Mouse (Mus musculus): Measurements from ENCODE around the gene Scin.
"Not testable (repeated sequence)": the region's sequence is repeated elsewhere in the genome, so short reads cannot be mapped to it uniquely, and the experiment has no call there.

Scin gene

GRCm38 (mm10) chr12:40133573-40134271 is at the start of gene Scin:
Gene Scin (minus strand): TSS chr12:40134228.
- DNase-seq (ENCODE audit: low spot score in 2 of 2), result peak; percentile 14 to 41

- no peak for DNase-seq (ENCODE audit: low spot score in 2 of 2)
These were observed 43.1 kb upstream of the Scin start for GRCm38 (mm10) chr12:40177089-40177488.

DNA sequence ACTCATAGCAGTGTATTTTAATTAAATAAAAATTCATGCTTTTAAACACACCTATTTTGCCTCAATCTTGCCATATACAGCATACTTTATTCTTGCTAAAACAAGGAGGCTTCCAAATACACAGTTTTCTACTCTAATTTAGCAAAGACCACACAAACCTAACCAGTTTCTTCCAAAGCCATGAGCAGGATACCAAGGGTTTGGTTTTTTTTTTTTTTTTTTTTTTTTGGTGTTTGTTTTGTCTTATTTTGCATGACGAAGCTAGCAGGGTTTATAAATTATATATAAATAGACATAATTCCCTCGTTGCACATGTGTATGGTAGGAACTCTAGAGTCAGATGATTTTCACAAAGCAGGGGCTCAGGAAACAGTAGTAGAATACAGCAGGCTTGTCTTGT is 42.1 kb upstream of the Scin start:
- no peak for DNase-seq (ENCODE audit: low spot score in 2 of 2)

DNA sequence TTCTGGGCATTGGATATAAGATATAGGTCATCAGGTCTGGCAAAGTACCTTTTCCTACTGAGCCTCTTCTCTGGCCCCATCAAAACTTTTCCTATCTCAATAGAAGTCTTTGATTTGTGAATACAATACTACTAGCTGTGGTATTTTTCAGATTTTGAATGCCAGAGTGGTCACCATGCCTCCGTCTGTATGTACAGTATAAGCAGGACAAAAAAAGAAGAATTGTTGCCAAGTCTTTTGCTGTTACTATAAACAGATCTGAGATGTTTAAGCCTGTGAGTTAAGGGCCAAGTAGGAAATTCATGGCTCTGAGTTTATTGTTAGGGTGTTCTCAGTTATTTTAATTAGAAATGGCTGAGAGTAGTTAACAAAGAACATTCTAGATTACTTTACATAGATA is 41.1 kb upstream of the Scin start:
- DNase-seq (ENCODE audit: low spot score in 2 of 2), result not testable (repeated sequence)

GRCm38 (mm10) chr12:40171637-40172036 is 37.6 kb upstream of the Scin start:
- no peak for DNase-seq (ENCODE audit: low spot score in 2 of 2)

GRCm38 (mm10) chr12:40169675-40170074 is 35.6 kb upstream of the Scin start:
- DNase-seq (ENCODE audit: low spot score in 2 of 2), result no peak

GRCm38 (mm10) chr12:40164621-40165020 is 30.6 kb upstream of the Scin start:
- no peak for DNase-seq (ENCODE audit: low spot score in 2 of 2)

- DNase-seq (ENCODE audit: low spot score in 2 of 2), result no peak
These were observed 26.7 kb upstream of the Scin start for GRCm38 (mm10) chr12:40160777-40161176.

DNA sequence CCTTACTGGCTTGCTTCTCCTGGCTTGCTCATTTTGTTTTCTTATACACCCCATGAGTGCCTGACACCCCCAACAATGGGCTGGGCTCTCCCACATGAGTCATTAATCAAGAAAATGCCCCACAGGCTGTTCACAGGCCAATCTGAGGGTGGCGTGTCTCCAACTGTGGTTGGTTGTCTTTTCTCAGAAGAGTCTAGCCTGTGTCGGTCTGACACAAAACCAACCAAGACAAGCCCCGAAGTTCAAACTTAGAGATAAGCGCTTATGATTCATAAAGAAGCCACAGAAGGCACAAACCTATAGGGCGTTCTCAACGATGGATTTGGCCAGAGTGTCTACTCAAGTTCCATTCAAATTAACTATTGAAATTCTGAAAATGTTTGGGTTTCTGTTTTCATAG is 20.2 kb upstream of the Scin start:
- no peak for DNase-seq (ENCODE audit: low spot score in 2 of 2)

DNA sequence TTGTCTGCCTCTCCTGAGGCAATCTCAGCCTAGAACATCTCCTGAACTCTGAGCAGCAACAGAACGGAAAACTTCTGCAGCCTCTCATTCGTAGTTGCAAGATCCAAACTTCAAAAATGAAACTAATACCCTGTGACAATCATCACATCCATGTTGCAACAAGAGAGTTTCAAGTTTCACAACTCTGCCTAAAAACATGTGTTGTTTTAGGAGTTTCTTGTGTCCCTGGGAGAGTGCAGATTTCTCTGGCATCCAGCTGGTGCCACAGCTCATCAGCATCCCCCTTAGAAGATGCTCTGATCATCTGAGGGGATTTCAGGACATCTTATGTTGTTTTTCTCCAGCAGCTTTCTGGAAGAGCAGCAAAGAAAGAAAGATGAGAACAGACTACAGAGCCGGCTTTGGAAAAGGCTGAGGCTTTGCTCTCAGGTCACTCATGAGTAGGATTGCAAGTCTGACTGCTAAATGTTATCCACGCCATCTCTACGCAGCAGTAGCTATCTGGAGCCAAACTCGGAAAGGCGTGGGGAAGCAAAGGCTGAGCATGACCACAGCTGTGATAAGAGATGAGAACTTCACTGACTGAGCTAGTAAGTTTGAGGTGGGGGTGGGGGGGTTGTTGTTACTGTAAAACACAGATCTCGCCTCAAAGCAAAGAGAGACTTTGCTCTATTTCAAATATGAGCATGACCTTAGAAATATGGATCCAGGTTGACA is 18.5 kb upstream of the Scin start:
- no peak for DNase-seq (ENCODE audit: low spot score in 2 of 2)

- no peak for DNase-seq (ENCODE audit: low spot score in 2 of 2)
These were observed 13.3 kb upstream of the Scin start for GRCm38 (mm10) chr12:40147319-40147718.

- DNase-seq (ENCODE audit: low spot score in 2 of 2), result no peak
These were observed 12.5 kb upstream of the Scin start for GRCm38 (mm10) chr12:40146510-40146909.

DNA sequence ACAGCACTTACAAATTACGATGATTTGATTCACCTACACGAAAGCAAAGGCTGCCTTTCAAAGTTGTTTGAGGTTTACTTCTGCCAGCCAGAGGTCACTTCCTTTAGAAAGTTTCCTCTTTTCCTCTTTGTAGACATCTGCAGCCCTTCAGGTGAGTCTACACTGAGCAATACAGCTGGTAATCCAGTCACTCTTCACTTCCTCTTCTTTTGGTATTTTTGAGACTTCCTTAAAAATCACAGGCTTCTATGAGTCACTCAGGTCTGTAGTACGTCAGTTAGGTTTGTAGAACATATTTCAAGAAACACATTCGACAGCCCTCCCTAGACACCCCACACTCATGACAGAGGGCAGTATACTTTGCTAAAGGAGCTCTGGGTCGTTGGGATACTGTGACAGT is 6.7 kb upstream of the Scin start:
- DNase-seq (ENCODE audit: low spot score in 2 of 2), result no peak

DNA sequence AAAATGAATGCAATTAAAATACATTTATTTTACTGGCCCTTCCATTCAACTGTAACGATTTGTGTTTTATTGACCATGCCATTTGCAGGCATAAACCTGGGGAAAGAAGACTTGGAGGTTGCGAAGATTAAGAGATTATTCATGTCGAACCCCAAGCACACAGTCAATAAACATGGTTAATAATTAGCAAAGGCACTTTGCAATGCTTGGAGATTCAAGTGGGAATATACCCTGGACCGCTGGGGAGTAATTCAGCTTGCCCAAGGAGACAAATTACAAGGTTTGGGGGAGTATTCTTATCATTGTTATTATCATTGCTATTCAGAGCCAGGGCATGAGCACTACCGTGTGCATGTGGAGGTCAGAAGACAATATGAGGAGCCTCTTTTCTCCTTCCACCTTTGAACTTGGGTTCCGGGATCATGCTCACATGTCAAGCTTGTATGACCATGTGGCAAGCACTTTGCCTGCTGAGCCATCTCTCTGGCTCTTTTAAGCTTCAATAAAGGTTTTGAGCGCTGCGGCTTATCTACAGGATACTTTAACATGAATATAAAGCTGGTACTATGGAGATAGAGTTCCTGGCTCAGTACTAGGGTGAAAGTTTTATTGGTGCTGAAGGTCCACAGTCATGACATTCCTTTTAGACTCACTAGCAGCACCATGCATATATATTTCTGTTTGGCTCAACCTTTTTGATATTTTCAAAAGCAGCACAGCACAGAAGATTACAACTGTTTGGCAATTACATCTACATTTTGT is 5.6 kb upstream of the Scin start:
- DNase-seq (ENCODE audit: low spot score in 2 of 2), result no peak

DNA sequence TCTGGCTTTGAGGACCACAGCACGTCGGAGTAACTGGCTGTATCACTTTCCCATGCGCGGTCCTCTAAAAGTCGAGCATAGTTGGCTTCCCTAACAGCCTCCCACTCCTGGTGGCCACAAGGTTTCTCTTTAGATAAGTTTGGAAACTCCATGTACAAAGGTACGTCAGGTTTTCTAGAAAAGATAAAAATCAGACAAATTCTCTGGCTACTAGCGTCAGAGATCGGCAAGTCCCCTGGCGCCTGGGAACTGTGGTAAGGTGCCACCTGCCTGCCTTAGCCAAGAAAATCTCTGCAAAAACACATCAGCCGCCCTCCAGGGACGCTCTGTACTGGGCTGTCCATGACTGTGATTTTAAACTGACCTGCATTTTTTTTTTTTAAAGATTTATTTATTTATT is 501 bp upstream of the Scin start:
- no peak for DNase-seq (ENCODE audit: low spot score in 2 of 2)

DNA sequence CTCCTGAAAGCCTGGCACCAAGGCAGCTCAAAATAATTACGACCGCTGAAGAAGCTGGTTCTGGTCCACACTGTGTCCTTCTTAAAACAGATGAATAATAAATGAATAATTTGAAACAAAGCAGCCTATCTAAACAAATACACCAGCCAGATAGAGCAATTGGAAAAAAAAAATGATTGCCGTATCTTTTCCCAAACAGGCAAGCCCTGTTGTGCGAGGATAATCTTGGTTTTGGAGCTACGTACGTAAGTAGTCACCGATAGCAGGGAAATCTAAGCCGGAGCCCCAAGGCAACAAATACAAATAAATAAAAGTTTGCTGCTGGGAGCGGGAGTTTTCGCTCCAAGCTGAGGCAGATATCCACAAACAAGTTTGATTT is 845 bp downstream of the Scin start:
- no peak for DNase-seq (ENCODE audit: low spot score in 2 of 2)

- no peak for DNase-seq (ENCODE audit: low spot score in 2 of 2)
These were observed 15.2 kb downstream of the Scin start for GRCm38 (mm10) chr12:40118872-40119271.

- DNase-seq (ENCODE audit: low spot score in 2 of 2), result no peak
These were observed 17.0 kb downstream of the Scin start for GRCm38 (mm10) chr12:40117045-40117444.

DNA sequence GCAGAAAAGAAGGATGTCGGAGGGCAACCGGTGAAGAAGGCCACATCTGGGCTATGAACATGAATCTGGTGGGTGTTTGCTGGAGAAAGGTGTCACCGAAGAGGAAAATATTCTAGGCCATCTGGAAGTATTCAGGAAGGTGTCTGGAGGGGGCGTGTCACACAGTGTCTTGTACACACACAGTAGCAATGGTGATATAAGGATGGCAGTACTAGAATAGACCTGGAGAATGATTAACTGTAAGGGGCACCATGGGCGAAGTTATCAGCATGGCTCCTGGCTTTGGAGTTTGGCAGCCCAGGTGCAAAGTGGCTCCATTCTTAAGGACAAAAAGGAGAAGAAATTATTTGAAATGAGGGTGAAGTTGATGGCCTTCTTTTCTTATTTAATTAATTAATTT is 17.8 kb downstream of the Scin start:
- no peak for DNase-seq (ENCODE audit: low spot score in 2 of 2)

DNA sequence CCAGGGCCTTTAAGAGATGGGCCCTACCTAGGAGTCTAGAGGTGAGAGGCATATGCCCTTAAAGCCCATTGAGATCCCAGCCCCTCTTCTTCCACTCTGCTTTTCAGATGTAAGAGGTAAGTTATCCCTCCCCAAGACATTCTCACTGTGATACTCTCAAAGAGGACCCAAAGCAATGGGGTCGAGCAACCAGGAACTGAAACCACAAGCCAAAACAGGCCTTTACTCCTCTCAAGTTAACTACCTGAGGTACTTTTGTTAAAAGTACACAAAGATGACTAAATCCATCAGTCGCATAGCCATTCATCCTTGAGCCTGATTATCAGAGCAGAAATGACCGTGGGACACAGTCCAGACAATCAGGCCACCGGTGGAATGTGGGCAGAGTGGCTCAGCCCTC is 19.1 kb downstream of the Scin start:
- DNase-seq (ENCODE audit: low spot score in 2 of 2), result no peak

DNA sequence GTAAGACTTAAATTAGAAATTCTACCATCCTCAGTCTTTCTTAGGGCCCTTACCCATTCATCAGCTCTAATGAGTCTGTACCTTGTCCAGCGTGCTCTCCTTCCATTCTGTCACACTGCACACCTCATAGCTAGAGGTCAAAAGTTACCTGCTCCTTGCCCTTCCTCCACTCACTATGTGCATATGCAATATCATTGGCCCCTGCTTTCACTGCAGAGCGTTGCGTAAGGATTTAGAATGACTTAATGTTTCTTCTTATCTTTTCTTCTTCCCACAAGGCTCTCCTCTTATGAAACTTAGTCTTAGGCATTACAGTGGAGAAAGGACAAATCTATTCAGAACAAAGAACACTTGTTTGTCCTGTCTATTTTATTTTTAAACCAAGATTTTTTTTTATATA is 20.0 kb downstream of the Scin start:
- no peak for DNase-seq (ENCODE audit: low spot score in 2 of 2)

- DNase-seq (ENCODE audit: low spot score in 2 of 2), result no peak
These were observed 20.4 kb downstream of the Scin start for GRCm38 (mm10) chr12:40113605-40114004.

DNA sequence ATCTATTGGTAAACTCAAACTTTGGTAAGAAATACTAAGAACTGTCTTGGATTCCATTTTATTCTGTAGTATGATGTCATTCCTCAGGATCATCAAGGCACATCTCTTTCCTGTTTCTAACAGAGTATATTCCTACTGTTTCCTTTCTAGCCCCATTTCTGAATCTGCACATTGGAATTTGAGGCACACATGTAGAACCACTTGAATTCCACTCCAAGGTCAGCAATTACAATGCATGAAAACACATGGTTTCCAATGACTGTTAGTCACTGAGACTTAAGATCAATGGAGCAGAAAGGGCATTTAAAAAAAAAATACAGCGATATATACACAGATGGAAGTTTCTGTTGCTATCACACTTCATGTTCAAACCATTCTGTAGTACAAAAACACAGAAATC is 24.8 kb downstream of the Scin start:
- DNase-seq (ENCODE audit: low spot score in 2 of 2), result no peak

Data from urinary bladder, adult 18-20 months (tissue).